Mouse (Mus musculus) brain, embryonic 14.5 days (tissue): ENCODE data around the gene Gm13178. TPM values are rescaled to one million over a fixed set of nuclear protein-coding genes. Genes with fewer than 3 reads are reported as not detected.
A peak's percentile ranks its signal among the peaks of the same experiment; 100 is the strongest.

Source experiments
- DNase-seq: peaks from one replicate; pipeline ENCODE4 v3.0.0-alpha.2; 2011; ENCODE audit warnings: low read depth
- CTCF ChIP-seq: fragments of 200-500 bp; IDR thresholded peaks from 2 replicates; pipeline ENCODE4 v1.5.1; 2012; ENCODE audit warnings: inconsistent platforms, mild to moderate bottlenecking, moderate library complexity, borderline replicate concordance; ENCODE audit not compliant: insufficient read depth, insufficient read length; ENCODE audit errors: extremely low read depth
- POLR2A ChIP-seq: fragments of 200-500 bp; IDR thresholded peaks from 2 replicates; pipeline ENCODE4 v1.6.1; 2012; ENCODE audit warnings: mild to moderate bottlenecking, inconsistent platforms, borderline replicate concordance; ENCODE audit not compliant: poor library complexity, insufficient read depth, insufficient read length, severe bottlenecking; ENCODE audit errors: extremely low read depth
- polyA plus RNA-seq: library from polyadenylated mRNA; depleted of rRNA; stranded (reverse); fragments of >200 nt; gene quantifications from 2 replicates; pipeline ENCODE4 v1.2.3, GENCODE M21; 2012; rRNA removed

Gm13178 gene
- polyA plus RNA-seq, result not detected in 2 replicates

GRCm38 (mm10) chr4:144721304-144721703, at the start of gene Gm13178:
Gene Gm13178 (minus strand): TSS chr4:144721404.
- TF ChIP-seq POLR2A, result no peak
- no peak for TF ChIP-seq CTCF
- DNase-seq, result no peak

GRCm38 (mm10) chr4:144765722-144766121, 44.5 kb upstream of the Gm13178 start:
- peak; percentile 38 for DNase-seq
- TF ChIP-seq CTCF (peak; percentile 31; the same call in 1 of the 2 replicates), POLR2A (no peak)

- no peak for TF ChIP-seq CTCF
- TF ChIP-seq POLR2A, result no peak
- DNase-seq, result peak; percentile 7
Measured at GRCm38 (mm10) chr4:144749139-144749538, 27.9 kb upstream of the Gm13178 start.

GRCm38 (mm10) chr4:144719691-144720090, 1.5 kb downstream of the Gm13178 start:
- TF ChIP-seq POLR2A, result no peak
- TF ChIP-seq CTCF, result no peak

GRCm38 (mm10) chr4:144718288-144718687, 2.9 kb downstream of the Gm13178 start:
- DNase-seq, result no peak
- TF ChIP-seq POLR2A (no peak), CTCF (no peak)

More at GRCm38 (mm10) chr4:144719691-144720090, 1.5 kb downstream of the Gm13178 start:
- no peak for DNase-seq

GRCm38 (mm10) chr4:144686268-144686667, 34.9 kb downstream of the Gm13178 start, which contains the start of gene Gm436:
Gene Gm436 (minus strand): TSS chr4:144686368.
- no peak for DNase-seq
- TF ChIP-seq POLR2A, result no peak
- TF ChIP-seq CTCF, result no peak

Other genes starting within 250 kb of the Gm13178 start
- not detected in 2 replicates for gene 9430007A20Rik, start 201.6 kb downstream of the Gm13178 start, polyA plus RNA-seq
- gene Gm13124, start 156.3 kb downstream of the Gm13178 start, polyA plus RNA-seq, result not detected in 2 replicates
- not detected in 2 replicates for gene Aadacl4, start 107.7 kb downstream of the Gm13178 start, polyA plus RNA-seq
- gene Gm436, start 35.0 kb downstream of the Gm13178 start, polyA plus RNA-seq, result not detected in 2 replicates
- not detected in 2 replicates for gene Gm438, start 65.2 kb upstream of the Gm13178 start, polyA plus RNA-seq
- gene Dhrs3, start 171.4 kb upstream of the Gm13178 start, polyA plus RNA-seq, result 12.2 and 20.0 TPM in 2 replicates